Mouse (Mus musculus) thymus, adult 2 months (tissue): ENCODE data around the gene Gm5725. TPM values are rescaled to one million over a fixed set of nuclear protein-coding genes. Genes with fewer than 3 reads are reported as not detected.
"Not testable (repeated sequence)": the region's sequence is repeated elsewhere in the genome, so short reads cannot be mapped to it uniquely, and the experiment has no call there.

ENCODE experiments used
- DNase-seq: peaks from one replicate; pipeline ENCODE4 v3.0.0; 2021
- H3K27ac ChIP-seq: fragments of 200-500 bp; 2 replicates; pipeline ENCODE4 v1.5.1; 2012; ENCODE audit warnings: low read length, control low read depth; ENCODE audit not compliant: control insufficient read depth, insufficient read depth
- H3K27me3 ChIP-seq: fragments of 200-500 bp; 2 replicates; pipeline ENCODE4 v1.6.1; 2012; ENCODE audit warnings: mild to moderate bottlenecking, low read length, moderate library complexity, mixed read lengths; ENCODE audit not compliant: control insufficient read depth, insufficient read depth
- H3K36me3 ChIP-seq: fragments of 200-500 bp; 2 replicates; pipeline ENCODE4 v1.6.1; 2012; ENCODE audit warnings: mild to moderate bottlenecking, low read length, moderate library complexity; ENCODE audit not compliant: control insufficient read depth, insufficient read depth
- H3K4me1 ChIP-seq: fragments of 200-500 bp; replicated peaks from 2 replicates; pipeline ENCODE4 v1.6.1; 2012; ENCODE audit warnings: low read length; ENCODE audit not compliant: control insufficient read depth, insufficient read depth
- H3K4me3 ChIP-seq: fragments of 200-500 bp; 2 replicates; pipeline ENCODE4 v1.5.1; 2012; ENCODE audit warnings: mild to moderate bottlenecking, low read length, control low read depth, moderate library complexity; ENCODE audit not compliant: control insufficient read depth, insufficient read depth
- WGBS: fragments of 180-500 bp; shearing (Covaris S2); methylation state at CpG from one replicate; pipeline ENCODE4 v1.1.7; 2018; 5-methylcytosine and 5-hydroxymethylcytosine counted together
- polyA plus RNA-seq: library from polyadenylated mRNA; depleted of rRNA; stranded (reverse); fragments of >200 nt; gene quantifications from 2 replicates; pipeline ENCODE4 v1.2.3, GENCODE M21; 2012; rRNA removed

Gene Gm5725
- polyA plus RNA-seq: not detected in 2 replicates

GRCm38 (mm10) chr7:21844167-21844566 lies at the start of gene Gm5725:
Gene Gm5725, minus strand, starts transcription at chr7:21844267.
- H3K27ac ChIP-seq, DNase-seq, H3K36me3 ChIP-seq, H3K4me1 ChIP-seq, H3K4me3 ChIP-seq, H3K27me3 ChIP-seq: not testable (repeated sequence)
- WGBS: no CpG with 5 or more reads among the region's 1 CpGs

GRCm38 (mm10) chr7:21832051-21832450 lies 12.0 kb downstream of the Gm5725 start, which contains the start of gene Vmn1r135:
Gene Vmn1r135, plus strand, starts transcription at chr7:21832351.
- not testable (repeated sequence) for DNase-seq, H3K27me3 ChIP-seq, H3K4me3 ChIP-seq, H3K4me1 ChIP-seq, H3K27ac ChIP-seq, H3K36me3 ChIP-seq
- WGBS: no CpG with 5 or more reads among the region's 1 CpGs

GRCm38 (mm10) chr7:21796628-21797027 lies 47.4 kb downstream of the Gm5725 start, which contains the start of gene Gm4177:
Gene Gm4177, minus strand, starts transcription at chr7:21796728.
- H3K4me3 ChIP-seq, H3K36me3 ChIP-seq, H3K27me3 ChIP-seq, DNase-seq, H3K27ac ChIP-seq, H3K4me1 ChIP-seq: not testable (repeated sequence)
- WGBS: no CpG with 5 or more reads among the region's 3 CpGs

Other genes starting within 250 kb of the Gm5725 start
- gene Vmn1r132, start 230.2 kb downstream of the Gm5725 start, polyA plus RNA-seq: not detected in 2 replicates
- not detected in 2 replicates for gene Gm4175, start 82.8 kb downstream of the Gm5725 start, polyA plus RNA-seq
- gene Gm4177, start 47.5 kb downstream of the Gm5725 start, polyA plus RNA-seq: not detected in 2 replicates
- gene Vmn1r135, start 11.9 kb downstream of the Gm5725 start, polyA plus RNA-seq: not detected in 2 replicates
- gene Gm5891, start 77.0 kb upstream of the Gm5725 start, polyA plus RNA-seq: not detected in 2 replicates
- not detected in 2 replicates for gene Vmn1r137, start 150.3 kb upstream of the Gm5725 start, polyA plus RNA-seq
- gene Vmn1r138, start 184.6 kb upstream of the Gm5725 start, polyA plus RNA-seq: not detected in 2 replicates
- not detected in 2 replicates for gene Gm6176, start 212.0 kb upstream of the Gm5725 start, polyA plus RNA-seq
- not detected in 2 replicates for gene Vmn1r139, start 224.8 kb upstream of the Gm5725 start, polyA plus RNA-seq